Mouse (Mus musculus): ENCODE measurements around the gene Akr1c12. TPM values are rescaled to one million over a fixed set of nuclear protein-coding genes. Genes with fewer than 3 reads are reported as not detected.

Gene Akr1c12
- total RNA-seq, 4 experiments from 2014 or later: not detected

Other genes starting within 250 kb of the Akr1c12 start
- gene Akr1c14, start 230.4 kb downstream of the Akr1c12 start, total RNA-seq (2022): 1 to 10 TPM; 1.4 to 5.5 (median 2.6) TPM
- gene Akr1c18, start 128.8 kb downstream of the Akr1c12 start, total RNA-seq (2022): under 1 TPM in 1 of 4 experiments, not detected in 3; 0.22 TPM
- under 1 TPM in 2 of 4 experiments, not detected in 2; 0.43 to 0.46 TPM for gene Akr1c13, start 88.3 kb downstream of the Akr1c12 start, total RNA-seq (2022)
- gene Akr1c19, start 50.7 kb downstream of the Akr1c12 start, total RNA-seq (2022): under 1 TPM in 3 of 4 experiments, not detected in 1; 0.17 to 0.65 (median 0.47) TPM
- under 1 TPM in 1 of 4 experiments, not detected in 3; 0.46 TPM for gene Akr1c6, start 154.9 kb upstream of the Akr1c12 start, total RNA-seq (2022)
- not detected for gene Akr1c20, start 243.9 kb upstream of the Akr1c12 start, total RNA-seq (2022)

All from gastrocnemius, adult 8-10 months (tissue).